Mouse (Mus musculus): Measurements from ENCODE around the gene Ints1.

Gene Ints1

DNA sequence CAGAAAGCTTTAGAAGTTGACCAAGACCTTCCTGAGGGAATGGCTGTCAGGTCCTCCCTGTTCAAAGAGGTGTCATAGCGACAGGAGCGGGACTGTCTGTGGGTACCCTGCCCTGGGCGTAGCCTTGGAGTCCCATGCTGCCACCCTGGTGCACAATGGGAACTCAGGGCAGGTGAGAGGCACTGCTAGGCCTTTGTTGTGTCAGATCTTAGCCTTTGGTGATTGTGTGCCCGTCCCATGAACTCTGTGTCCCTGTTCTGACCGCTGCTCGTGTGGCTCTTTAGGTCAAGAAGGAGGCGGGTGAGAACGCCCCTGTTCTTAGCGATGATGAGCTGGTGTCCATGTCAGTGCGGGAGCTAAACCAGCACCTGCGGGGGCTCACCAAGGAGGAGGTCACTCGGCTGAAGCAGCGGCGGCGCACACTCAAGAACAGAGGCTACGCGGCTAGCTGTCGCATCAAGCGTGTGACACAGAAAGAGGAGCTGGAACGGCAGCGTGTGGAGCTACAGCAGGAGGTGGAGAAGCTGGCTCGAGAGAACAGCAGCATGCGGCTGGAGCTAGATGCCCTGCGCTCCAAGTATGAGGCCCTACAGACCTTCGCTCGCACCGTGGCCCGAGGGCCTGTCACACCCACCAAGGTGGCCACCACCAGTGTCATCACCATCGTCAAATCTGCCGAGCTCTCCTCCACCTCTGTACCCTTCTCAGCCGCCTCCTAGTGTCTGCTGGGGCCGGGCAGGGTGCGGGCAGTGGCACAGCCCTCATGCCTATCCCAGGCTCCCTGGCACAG lies 24.5 kb upstream of the Ints1 start:
- DNase-seq: no peak

DNA sequence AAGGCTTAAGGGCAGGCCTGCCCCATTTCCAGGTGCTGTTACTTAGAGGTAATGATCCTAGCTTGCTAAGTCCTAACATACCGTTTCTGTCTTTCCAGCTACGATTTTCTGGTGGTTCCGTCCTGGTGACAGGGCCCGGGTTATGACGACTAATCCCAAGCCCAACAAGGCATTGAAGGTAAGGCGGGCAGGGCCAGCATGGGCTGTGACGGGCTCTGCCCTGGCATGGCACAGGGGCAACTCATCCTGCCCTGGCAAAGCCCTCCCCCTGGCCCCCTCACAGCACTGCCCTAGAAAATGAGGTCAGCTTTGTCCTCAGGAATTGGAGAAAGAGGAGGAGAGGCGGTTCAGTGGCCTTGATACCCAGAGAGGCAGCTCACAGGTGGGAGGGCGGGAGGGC lies 23.6 kb upstream of the Ints1 start:
- no peak for DNase-seq

DNA sequence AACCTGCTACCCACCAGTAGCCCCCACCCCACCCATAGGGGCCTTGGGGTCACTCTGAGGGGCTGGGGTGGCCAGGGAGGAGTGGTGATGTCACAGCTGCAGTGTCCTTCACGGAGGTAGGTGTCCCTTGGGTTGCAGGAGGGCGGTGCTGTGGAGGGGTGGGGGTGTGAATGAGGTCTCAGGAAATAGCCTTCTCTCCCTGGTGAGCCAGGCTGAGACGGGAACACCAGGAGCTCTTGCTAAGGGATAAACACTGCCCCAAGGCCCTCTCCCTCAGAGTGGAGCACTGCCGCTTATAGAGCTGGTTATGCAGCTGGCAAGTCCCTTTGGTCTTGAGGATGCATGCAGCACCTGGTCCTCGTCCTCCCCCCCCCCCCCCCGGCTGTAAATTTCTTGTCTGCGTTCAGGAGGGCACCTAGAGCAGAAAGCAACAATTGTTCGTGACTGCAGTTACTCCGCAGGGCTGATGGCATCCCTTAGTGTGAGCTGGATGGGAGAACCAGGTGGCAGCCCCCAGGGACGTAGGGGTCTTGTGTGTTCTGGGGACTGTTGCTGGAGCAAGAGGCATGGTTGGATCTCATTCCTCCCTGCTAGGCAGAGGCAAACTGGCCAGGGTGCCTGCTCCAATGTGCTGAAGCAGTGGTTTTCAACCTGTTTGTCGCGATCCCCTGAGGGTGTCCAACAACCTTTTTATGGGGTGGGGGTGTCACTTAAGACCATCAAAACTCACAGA lies 22.9 kb upstream of the Ints1 start:
- DNase-seq: no peak

DNA sequence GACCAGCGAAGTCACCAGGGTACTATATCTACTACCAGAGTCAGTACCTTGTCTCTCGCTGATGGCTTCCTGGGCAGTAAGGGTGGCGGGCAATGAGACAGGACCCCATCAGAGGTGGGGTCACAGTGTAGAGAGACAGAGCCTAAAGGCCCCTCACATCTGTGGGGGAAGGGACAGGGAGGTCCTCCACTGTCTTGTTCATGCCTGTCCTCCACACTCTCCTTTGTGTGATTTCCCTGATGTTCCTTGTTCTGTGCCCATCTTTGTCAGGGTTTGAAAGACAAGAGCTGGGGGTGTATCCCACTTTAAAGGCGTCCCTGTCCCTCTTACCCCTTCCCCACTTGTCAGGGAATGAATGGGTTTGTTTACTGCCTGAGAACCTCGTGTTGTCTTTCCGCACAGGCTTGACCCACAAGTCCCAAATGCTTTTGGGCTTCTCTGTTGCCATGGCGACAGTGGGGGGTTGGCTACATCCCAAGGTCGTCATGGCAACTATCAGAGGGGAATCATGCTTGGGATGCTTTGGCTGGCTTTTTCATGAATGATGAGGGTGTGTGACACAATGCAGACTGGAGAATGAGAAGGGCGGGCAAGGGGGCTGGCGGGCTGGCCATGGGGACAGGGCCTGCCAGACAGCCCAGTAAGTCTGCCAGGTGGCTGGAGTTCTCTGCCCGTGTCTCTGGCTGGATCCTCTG lies 22.1 kb upstream of the Ints1 start:
- DNase-seq: peak; percentile 72 to 76

DNA sequence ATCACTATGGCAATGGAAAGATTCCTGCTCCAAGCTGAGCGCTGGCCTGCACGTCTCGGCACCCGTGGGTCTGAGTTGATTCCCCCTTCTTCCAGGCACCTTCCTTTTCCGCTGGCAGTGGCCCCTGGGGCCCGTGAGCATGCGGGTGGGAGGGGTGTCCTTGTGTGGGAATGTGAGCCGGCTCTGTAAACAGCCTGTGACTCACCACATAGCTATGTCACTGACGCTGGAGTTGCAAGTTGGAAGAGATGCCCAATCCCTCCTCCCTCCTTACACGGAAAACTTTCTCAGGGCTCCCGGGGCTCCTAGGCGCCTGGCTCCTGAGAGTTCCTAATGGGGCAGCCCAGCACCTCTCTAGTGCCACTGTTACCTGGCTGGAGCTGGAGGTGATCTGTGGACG lies 21.4 kb upstream of the Ints1 start:
- DNase-seq: no peak

DNA sequence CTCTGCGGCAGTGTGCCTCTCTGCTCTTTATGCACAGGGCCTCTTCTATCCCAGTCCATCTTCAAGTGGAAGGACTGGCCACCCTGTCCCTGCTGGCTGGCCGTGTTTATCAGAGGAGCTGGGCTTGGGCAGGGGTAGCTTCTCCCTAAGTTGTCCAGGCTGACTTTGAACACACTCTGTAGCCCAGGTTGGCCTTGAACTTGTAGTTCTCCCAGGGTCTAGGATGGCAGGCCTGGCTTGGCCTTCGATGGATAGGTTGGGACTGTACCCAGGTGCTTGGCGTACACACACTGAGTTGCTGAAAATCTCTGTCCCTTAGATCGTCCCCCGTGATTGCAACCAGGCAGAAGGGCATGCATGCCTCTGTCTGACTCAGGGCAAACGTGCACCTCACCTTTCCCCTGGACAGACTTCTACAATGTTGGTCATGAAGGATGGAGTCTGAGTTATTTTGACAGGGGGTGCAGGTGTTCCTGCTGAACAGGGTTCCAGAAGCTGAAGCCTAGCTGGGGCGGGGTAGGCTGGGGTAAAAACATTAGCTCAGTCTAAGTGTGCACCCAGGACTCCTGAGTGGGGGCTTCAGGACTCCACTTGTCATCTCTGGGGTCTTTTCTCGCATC lies 20.6 kb upstream of the Ints1 start:
- DNase-seq: no peak

DNA sequence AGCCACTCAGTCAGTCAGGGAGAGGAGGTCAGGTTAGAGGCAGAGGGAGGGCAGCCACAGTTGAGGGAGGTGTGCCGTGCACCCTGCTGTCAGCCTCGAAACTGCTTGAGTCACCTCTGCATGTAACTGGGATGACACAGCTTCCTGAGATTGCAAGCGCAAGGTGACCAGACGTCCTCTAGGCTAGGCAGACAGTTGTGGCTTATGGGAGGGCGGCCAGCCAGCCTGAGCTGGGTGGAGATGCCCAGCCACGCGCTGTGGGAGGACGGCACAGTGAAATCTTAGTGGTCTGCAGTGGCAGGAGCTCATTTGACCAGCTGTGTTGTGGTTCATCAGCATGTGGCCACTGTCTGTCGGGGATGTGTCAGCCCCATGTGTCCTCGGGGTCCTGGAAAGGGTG lies 19.5 kb upstream of the Ints1 start:
- DNase-seq: no peak

DNA sequence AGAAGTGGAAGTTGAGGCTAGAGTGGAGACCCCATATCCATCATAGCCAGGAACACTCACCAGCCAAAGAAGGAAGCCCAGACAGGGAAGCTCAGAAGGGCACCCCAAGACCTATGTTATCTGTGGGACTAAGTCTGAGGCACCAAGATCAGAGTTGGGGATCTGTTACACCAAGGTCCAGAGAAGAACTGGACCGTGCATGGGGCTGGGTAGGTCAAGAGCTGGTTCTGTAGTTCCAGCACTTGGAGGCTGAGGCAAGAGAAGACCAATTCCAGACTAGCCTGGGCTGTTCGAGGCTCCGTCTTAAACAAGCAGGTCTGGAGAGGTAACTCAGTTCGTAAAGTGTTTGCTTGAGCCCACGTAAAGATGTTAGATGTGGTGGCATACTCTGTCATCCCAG lies 18.7 kb upstream of the Ints1 start:
- no peak for DNase-seq

DNA sequence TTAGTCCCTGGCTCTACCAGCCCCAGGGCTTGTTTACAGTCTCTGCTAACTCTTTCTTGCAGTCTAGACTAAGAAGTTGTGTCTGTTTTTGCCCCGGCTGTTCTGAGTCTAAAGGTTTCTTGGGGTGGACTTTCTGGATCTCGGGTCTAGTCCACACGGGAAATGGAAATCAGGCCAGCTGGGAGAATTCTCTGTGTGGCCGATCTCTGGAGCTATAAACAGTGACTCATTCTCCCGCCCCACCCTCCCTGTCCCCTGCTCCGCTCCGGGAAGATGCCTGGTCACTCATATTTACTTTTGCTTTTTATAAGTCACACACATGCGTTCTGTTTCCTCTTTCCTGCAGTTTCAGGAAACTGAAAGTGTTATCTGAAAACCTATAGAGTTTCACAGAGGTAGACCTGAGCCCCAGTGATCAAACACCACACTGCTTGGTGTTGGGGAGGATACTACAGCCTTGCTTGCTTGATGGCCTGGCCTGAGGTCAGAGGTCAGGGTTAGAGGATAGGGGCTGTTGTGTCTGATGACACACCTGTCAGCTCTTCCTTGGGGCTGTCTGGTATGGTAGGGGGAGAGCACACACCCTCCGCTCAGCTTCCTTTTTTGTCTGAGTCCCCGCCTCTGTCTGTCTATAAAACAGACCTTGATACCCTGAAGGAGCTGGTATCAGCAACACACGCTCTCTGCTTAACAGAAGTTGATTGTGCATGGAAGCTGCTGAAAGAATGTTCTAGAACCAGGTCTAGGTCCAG lies 18.0 kb upstream of the Ints1 start:
- no peak for DNase-seq

DNA sequence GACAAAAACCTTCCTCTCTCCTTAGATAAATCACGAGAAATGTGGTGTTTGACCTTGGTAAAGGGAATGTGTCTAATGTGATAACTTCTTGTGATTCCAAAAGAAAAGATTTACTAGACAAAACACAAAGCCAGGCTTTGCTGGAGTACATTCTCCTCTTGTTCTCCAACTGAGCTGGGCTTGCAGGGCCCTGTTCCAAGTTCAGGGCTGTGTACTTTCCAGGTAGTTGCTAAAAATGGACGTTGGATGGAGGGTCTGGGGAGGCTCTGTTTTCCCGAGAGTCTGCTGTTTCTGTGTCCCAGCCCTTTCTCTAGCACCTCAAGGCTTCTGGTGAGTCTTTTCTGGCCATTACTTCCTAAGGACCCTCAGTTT lies 17.5 kb upstream of the Ints1 start:
- no peak for DNase-seq

DNA sequence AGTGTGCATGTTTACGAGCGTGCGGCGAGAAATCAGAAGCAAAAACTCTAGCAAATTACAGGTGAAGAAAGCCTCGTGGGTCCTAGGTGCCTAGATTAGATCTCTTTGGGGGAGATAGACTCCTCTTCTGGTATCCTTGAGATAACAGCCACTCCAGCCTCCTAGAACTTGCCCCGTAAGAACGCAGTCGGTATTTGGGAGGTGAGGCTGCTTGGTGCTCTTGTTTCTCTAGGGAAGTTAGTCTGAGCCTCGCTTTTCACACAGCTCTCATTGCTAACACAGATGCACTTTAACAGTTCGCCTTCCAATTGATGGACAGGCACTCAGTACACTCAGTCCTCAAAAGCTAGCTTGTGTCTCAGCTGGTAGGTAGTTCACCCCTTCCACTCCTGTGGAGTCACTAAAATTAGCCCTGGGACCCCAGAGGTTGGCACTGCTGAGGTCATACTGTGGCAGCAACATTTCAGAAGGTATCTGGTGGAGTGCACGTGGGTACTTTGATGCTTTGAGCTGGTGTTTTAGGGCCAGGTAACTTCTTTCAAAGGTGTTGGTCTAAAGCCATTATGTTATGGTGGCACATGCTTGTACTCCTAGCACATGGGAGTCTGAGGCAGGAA lies 16.8 kb upstream of the Ints1 start:
- no peak for DNase-seq

DNA sequence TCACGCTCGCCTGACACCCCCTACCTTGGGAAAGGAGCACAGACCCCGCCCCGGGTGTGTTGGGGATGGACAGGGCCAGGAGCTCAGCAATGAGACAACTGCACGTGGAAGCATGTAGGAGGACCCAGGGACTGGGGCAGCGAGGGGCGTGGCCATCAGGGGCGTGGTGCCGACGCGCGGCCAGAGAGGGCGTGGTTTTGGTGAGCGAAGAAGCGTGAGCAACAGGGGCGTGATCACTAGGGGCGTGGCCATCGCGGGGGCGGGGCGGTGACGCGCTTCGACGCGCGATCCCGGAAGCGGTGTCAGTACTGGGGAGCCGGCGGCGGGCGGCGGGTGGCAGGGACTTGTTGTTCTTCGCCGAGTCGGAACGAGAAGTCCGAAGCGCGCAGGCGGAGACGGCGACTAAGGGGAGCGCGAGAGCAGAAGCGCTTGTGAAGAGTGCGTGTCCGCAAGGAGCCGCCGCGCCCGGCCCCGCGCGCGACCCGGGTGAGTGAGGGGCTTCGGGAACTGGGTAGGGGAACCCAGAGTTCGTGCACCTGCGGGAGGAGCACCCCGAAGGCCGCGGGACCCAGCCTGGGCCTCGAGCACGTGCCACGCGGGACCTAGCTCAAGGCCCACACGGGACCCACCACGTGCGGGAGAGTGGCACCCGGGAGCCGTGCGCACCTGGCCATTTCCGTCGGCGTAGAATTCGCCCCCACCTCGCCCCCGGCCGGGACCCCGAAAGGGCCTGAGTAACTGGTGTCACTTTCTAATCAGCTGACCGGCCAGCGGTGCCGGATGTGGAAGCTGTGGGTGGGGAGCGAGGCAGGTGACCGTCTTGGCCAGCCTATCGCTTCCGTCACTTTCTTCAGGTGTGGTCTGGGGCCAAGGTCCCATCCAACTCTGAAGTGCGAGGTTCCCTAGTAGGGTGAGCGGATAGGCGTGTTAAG lies 16.0 kb upstream of the Ints1 start, which contains the start of gene Mafk:
Gene Mafk, plus strand, starts transcription at position 287 of the 932 bp plus-strand sequence.
- peak; percentile 77 to 85 for DNase-seq

DNA sequence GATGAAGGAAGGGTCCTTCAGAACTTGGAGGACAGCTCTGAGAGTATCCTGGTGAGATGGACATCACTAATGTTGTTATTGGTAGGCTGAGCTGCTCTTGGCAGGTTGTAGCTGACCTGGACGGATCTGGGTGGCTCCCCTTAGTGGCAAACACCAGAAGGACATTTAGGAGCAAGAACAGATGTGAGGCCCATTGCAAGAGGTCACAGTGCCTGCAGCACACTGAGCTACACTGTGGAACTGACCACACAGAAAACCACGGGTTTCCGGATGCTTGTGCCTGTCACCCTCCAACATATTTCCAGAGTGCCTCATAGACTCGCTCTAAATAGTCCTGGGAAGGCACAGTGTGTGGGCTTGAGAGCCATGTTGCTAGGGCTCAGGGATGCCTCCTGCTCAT lies 14.0 kb upstream of the Ints1 start:
- no peak for DNase-seq

DNA sequence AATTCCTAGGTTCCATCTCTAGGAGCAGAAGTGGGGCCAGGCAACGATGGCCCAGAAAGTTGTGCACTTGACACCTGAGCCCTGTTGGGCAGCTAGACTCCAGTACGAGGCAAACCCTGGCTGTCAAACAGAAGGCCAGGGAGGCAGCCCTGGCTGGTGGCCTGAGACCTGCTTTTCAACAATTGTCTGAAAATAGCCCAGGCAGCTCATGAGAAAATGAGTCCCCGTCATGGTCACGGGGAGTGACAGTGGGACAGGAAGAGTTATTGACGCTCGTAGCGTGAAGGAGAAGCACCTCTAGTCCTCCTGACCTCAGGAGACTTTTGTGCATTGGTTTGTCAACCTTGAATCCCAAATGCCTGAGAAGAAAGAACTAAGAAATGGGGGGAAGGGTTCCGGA lies 5.9 kb upstream of the Ints1 start:
- DNase-seq: no peak

DNA sequence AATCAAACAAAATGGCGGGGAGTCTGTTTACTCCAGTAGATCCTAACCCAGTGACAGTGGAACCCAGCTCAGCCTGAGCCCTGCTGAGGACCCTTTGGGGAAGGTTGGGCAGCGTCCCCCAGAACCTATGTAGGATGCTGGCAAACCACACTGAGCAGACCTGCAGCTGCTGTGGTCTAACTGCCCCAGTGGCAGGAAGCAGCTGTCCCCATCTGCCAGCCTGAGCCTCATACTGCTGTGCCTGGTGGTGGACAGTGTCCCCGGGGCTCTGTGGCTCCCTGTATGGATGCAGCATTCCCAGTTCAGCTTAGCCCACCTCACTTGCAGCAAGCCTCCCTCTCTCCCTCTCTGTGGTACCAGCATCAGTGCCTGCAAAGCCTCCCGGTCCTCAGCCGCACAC lies 1.5 kb upstream of the Ints1 start:
- DNase-seq: no peak

DNA sequence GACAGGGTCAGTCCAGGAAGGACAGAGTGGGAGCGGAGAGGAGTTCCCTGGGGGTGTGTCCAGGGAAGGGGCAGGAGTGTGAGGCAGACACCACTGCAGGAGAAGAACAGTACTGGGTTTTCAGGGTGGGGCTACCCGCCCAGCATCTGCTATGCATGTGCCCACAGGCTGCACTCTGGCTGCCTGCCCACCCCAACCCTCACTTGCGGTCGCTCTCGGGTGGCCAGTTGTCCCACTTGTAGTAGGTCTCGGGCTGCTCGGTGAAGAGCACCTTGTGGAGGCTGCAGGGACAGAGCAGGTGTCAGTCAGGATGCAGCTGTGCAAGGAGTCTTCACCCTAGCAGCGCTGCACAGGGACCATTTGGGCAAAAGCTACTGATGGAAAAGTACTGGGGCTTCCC lies 7.3 kb downstream of the Ints1 start:
- no peak for DNase-seq

DNA sequence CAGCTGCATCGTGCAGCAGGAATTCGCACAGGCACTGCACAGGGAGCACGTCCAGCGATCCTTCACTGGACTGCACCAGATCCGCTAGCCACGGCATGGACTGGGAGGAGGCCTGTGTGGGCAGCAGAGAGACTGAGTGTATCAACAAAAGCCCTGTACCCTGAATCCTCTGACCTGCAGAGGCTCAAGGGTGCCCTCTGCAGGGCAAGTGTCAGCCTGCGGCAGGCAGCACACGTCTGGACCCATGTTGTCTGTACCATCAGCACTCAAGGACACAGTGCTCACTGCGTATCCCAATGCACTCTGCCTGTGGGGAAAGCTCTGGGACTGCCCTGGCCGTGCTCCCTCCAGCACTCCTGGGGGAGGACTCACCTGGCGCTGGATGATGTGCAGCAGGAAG lies 11.2 kb downstream of the Ints1 start:
- no peak for DNase-seq

DNA sequence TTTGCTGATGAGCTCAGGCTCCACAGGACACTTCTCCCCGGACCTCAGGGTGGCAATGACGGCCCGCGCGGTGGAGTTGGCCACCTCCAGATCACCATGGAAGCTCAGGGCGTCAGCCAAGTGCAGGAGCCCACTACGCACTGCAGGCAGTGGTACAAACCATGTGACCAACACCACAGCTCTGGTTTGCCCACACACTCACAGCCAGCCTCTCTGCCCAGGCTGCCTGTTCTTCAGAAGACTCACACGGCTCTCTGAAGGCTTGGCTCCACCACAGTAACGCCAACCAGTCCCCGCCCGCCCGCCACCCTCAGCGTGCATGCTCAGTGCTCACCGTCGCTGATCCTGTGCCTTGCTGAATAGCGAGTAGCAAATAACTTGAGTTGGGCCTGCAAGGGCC lies 17.4 kb downstream of the Ints1 start:
- no peak for DNase-seq

DNA sequence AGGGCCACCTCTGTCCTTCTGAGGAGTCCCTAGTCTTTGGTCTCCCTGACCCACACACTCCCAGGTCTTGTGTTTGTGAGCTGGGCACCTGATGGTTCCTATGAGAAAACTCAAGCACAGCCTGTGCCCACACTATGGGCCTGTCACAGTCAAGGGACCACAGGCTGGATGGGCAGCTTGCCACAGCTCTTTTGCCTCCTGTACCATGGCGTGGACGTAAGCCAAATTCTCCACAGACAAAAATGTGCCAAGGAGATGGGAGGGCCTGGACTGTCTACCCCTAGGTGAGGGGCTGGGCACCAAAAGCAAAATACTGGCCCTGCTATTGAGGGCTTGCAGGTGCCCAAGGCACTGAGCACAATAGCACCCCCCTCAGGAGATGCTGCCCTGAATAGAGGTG lies 18.9 kb downstream of the Ints1 start:
- DNase-seq: no peak

DNA sequence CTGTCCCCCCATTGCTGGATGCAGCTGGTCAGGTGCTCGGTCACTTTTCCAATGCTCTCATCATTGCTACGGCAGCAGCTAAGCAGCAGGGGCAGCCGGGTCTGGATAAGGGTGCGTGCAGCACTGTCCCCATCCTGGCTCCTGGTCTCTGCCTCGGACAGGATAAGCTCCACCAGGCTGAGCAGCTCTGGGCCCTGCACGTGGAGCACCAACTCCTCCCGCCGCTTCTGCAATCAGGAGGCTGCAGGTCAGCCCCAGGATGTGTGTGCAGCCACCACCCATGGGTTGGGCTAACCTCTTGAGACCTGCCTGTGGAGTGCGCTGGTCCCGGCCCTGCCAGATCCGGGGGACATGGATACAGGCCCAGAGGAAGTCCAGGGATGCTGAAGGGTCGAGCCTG lies 19.3 kb downstream of the Ints1 start:
- DNase-seq: no peak

DNA sequence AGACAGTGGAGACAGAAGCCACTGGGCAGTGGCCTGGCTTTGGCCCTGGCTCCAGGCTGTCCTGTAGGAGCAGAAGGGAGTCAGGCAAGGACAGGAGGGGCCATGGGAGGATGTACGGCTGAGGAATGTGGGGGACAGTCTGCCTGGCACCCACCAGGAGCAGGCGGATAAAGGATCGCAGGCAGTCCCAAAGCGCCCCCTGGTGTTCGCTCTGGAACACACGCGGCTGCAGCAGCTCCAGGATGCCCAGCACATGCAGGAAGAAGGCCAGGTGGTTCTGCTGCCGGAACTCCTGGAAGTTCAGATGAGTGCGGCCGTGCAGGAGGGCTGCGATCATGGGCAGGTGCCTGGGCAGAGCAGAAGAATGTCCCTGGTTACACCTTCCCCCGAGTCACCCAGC lies 20.7 kb downstream of the Ints1 start:
- DNase-seq: peak; percentile 64 to 74
